Mouse (Mus musculus): ENCODE results near the gene Cd36. TPM values are rescaled to one million over a fixed set of nuclear protein-coding genes. Genes with fewer than 3 reads are reported as not detected.

Gene Cd36
- polyA plus RNA-seq, 1 experiment from 2014 or later: 40.7 TPM

DNA sequence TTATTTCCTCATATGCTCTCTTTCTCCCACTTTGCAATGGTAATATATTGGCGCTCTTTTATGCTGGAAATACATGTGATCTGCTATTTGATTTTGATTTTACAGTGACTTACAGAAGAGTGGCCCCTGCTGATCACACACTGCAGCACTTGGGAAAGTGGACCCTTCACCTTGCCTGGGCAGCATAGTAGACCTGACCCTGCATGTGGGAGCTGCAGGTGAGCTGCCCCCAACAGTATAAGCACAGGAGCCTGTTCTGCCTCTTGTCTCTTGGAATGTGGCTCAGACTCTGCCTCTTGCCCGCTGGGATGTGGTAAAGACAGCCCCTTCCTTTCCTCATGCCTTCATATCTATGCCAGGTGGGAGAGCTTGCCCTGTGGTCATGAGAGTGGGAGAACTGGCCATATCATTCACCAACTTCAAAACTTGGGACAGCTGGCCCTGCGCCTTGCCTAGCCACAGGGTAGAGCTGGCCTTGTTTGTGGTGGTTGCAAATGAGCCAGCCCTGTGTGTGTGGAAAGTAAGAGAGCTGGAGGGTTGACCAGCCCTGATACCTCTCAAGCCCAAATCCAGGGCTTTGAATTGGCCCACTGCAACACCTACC, 81.7 kb downstream of the Cd36 start:
- no peaks in the 10 kb centered on the region for H3K4me1 ChIP-seq (replicated peaks; ENCODE audit: control insufficient read depth, insufficient read depth, low read length)
- no peaks in the 10 kb centered on the region for H3K9me3 ChIP-seq (ENCODE audit: control insufficient read depth, low read length)
- H3K36me3 ChIP-seq (ENCODE audit: control insufficient read depth, insufficient read depth, low read length): no peaks in the 10 kb centered on the region
- H3K27ac ChIP-seq (ENCODE audit: low read length): no peak overlapping the region
- no peak overlapping the region for H3K9ac ChIP-seq (ENCODE audit: low read length)
- no peaks in the 10 kb centered on the region for H3K27me3 ChIP-seq (ENCODE audit: control insufficient read depth, insufficient read depth, low read depth, low read length)
- no peak for ATAC-seq (ENCODE audit: low read depth)
- no peak overlapping the region for H3K4me3 ChIP-seq (ENCODE audit: low read length)
- H3K4me2 ChIP-seq (ENCODE audit: low read depth, low read length): no peak overlapping the region
- WGBS: 89% methylated on average over 3 of the region's 3 CpGs

DNA sequence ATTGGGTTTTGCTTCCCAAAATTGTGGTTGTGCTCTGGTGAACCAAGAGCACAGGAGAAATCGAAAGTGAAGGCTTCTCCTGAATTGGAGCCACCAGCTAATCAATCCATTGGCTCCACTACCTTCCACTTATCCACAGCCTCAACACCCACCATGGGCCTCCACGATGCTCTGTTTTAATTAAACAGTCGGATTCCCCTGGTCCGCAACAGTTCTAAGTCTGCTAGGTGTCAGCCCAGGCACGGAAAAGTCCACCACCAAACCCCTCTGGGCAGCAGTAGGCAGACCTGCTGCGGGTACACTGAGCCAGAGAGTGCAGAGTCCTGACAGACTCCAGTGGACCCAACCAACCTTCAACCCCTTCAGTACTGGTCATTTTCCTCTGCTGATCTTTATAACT, 112.0 kb downstream of the Cd36 start:
- no peak for ATAC-seq (ENCODE audit: low read depth)
- H3K27ac ChIP-seq (ENCODE audit: low read length): no peak overlapping the region
- no peak overlapping the region for H3K4me3 ChIP-seq (ENCODE audit: low read length)
- no peaks in the 10 kb centered on the region for H3K9me3 ChIP-seq (ENCODE audit: control insufficient read depth, low read length)
- H3K27me3 ChIP-seq (ENCODE audit: control insufficient read depth, insufficient read depth, low read depth, low read length): no peaks in the 10 kb centered on the region
- no peak overlapping the region for H3K9ac ChIP-seq (ENCODE audit: low read length)
- no peaks in the 10 kb centered on the region for H3K4me1 ChIP-seq (replicated peaks; ENCODE audit: control insufficient read depth, insufficient read depth, low read length)
- no peaks in the 10 kb centered on the region for H3K36me3 ChIP-seq (ENCODE audit: control insufficient read depth, insufficient read depth, low read length)
- 83% methylated on average over 6 of the region's 6 CpGs for WGBS
- H3K4me2 ChIP-seq (ENCODE audit: low read depth, low read length): no peak overlapping the region

DNA sequence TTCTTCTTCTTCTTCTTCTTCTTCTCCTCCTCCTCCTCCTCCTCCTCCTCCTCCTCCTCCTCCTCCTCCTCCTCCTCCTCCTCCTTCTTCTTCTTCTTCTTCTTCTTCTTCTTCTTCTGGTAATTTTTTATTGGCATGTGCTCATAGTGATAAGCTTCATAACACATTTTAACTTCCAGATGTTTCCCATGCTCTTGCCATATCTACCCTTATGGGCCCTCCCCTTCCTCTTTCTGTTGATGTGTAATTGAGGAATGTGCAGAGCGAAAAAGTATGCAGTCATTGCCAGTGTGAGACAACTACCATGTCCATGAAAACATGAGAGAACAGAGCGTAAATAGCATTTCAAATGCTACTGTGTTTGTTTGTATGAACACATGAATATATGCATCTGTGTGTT, 118.3 kb downstream of the Cd36 start:
- 92% methylated on average over 2 of the region's 2 CpGs for WGBS
- no peak overlapping the region for H3K4me2 ChIP-seq (ENCODE audit: low read depth, low read length)
- ATAC-seq (ENCODE audit: low read depth): no peak
- no peaks in the 10 kb centered on the region for H3K9me3 ChIP-seq (ENCODE audit: control insufficient read depth, low read length)
- no peaks in the 10 kb centered on the region for H3K4me1 ChIP-seq (replicated peaks; ENCODE audit: control insufficient read depth, insufficient read depth, low read length)
- H3K4me3 ChIP-seq (ENCODE audit: low read length): no peak overlapping the region
- no peak overlapping the region for H3K27ac ChIP-seq (ENCODE audit: low read length)
- no peaks in the 10 kb centered on the region for H3K27me3 ChIP-seq (ENCODE audit: control insufficient read depth, insufficient read depth, low read depth, low read length)
- no peak overlapping the region for H3K9ac ChIP-seq (ENCODE audit: low read length)
- no peaks in the 10 kb centered on the region for H3K36me3 ChIP-seq (ENCODE audit: control insufficient read depth, insufficient read depth, low read length)

DNA sequence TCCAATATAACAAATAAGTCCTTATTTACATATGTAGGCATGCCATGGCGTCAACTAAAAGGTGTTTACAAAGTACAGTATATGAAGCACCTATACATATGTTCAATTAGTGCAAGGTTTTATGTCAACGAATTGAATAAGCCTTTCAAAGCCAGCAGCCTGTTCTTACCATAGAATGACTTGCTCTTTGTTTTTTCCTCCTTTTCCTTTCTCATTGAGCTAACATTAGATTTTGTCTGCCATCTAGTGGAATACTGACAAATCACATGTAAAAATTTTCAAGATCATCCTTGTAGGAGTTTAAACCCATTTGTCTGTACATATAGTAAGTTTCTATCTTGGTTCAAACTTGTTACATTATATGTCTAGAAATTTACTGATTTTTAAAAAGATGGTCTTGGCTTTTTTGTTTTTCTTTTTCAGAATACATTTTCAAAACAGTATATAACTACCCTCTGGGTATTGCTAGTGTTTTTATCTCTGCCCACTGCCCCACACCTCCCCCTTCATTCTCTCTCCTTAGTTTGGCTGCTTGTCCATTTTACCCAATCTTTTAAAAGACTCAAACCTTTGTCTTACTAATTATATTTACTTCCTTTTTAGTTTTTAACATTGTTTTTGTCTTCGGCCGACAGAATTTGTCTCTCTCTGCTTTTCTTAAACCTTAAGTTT, 122.5 kb downstream of the Cd36 start:
- 59% methylated on average over 4 of the region's 4 CpGs for whole genome bisulfite sequencing
- Histone ChIP-seq H3K4me1 (replicated peaks; ENCODE audit: control insufficient read depth, insufficient read depth, low read length) (no peaks in the 10 kb centered on the region), H3K9ac (ENCODE audit: low read length) (no peak overlapping the region), H3K4me3 (ENCODE audit: low read length) (no peak overlapping the region), H3K36me3 (ENCODE audit: control insufficient read depth, insufficient read depth, low read length) (no peaks in the 10 kb centered on the region), H3K4me2 (ENCODE audit: low read depth, low read length) (no peak overlapping the region), H3K27me3 (ENCODE audit: control insufficient read depth, insufficient read depth, low read depth, low read length) (no peaks in the 10 kb centered on the region), H3K27ac (ENCODE audit: low read length) (no peak overlapping the region), H3K9me3 (ENCODE audit: control insufficient read depth, low read length) (no peaks in the 10 kb centered on the region)
- no peak for ATAC-seq (ENCODE audit: low read depth)

DNA sequence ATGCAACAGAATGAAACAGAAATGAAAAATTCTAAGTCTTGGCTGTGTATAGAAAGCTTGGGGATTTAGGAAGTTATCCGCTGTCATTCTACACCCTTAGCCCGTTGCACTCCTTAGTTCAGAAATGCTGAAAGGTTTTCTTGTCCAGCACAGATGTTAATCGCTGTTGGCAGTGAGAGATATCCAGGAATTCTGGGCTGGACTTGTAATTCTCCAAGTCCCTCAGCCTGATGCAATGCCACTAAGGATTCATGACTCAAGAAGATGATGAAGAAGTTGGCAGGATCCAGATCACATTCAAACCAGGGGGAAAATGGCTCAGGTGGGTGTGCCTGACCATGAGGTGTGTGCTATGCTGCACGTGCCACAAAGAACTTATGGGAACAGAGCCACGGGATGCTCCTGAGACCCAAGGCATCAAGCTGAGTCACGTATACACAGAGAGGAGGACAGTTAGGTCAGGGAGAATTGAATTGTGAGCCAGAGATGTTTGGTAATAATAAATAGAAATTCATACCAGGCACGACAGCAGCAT, 135.1 kb downstream of the Cd36 start:
- ATAC-seq (ENCODE audit: low read depth): no peak

DNA sequence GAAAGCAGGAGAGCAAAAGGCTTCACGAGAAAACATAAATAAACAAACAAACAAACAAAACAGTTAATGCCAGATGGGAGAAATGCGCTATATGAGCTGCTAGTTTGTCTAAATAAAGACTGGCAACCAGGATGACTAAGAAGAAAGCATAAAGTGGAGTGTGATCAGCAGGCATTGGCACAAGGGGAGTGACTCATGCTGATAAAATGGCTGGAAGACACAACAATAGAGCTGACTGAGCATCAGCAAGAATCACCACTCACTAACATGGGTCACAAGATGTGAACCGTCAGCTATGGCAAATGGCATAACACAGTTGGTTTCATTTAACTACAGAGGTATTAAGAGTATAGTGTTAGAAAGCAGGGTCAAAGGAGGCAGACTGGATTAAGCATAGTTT, 140.3 kb downstream of the Cd36 start:
- Histone ChIP-seq H3K4me3 (ENCODE audit: low read length) (no peak overlapping the region), H3K36me3 (ENCODE audit: control insufficient read depth, insufficient read depth, low read length) (no peaks in the 10 kb centered on the region), H3K4me1 (replicated peaks; ENCODE audit: control insufficient read depth, insufficient read depth, low read length) (no peaks in the 10 kb centered on the region), H3K9me3 (ENCODE audit: control insufficient read depth, low read length) (no peaks in the 10 kb centered on the region), H3K27me3 (ENCODE audit: control insufficient read depth, insufficient read depth, low read depth, low read length) (no peaks in the 10 kb centered on the region), H3K9ac (ENCODE audit: low read length) (no peak overlapping the region), H3K27ac (ENCODE audit: low read length) (no peak overlapping the region), H3K4me2 (ENCODE audit: low read depth, low read length) (no peak overlapping the region)
- 72% methylated on average over 3 of the region's 3 CpGs for WGBS
- no peak for ATAC-seq (ENCODE audit: low read depth)

More for the DNA sequence above, 135.1 kb downstream of the Cd36 start:
- Histone ChIP-seq H3K27me3 (ENCODE audit: control insufficient read depth, insufficient read depth, low read depth, low read length) (no peaks in the 10 kb centered on the region), H3K9ac (ENCODE audit: low read length) (no peak overlapping the region), H3K4me2 (ENCODE audit: low read depth, low read length) (no peak overlapping the region), H3K4me1 (replicated peaks; ENCODE audit: control insufficient read depth, insufficient read depth, low read length) (no peaks in the 10 kb centered on the region), H3K4me3 (ENCODE audit: low read length) (no peak overlapping the region), H3K27ac (ENCODE audit: low read length) (no peak overlapping the region), H3K9me3 (ENCODE audit: control insufficient read depth, low read length) (no peaks in the 10 kb centered on the region), H3K36me3 (ENCODE audit: control insufficient read depth, insufficient read depth, low read length) (no peaks in the 10 kb centered on the region)
- 77% methylated on average over 7 of the region's 7 CpGs for WGBS

DNA sequence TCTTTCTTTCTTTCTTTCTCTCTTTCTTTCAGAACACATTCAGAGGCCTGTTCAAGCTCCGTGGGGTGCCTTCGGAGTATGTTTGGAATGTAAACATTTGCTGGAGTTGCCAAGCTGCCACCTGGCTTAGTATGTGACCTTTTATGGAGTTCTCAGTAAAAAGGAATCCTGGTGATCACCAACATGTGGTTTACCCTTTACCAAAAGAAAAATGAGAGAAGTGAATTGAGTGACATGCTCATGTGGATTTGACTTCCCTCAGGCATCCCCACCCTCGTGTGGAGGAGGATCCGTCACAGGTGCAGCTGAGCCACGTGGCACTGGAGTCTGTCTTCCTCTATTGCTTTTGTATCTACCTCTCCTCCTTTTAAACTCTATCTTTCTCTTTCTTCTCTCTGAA, 141.5 kb downstream of the Cd36 start:
- H3K4me3 ChIP-seq (ENCODE audit: low read length): no peak overlapping the region
- no peak overlapping the region for H3K27ac ChIP-seq (ENCODE audit: low read length)
- H3K36me3 ChIP-seq (ENCODE audit: control insufficient read depth, insufficient read depth, low read length): no peaks in the 10 kb centered on the region
- H3K9me3 ChIP-seq (ENCODE audit: control insufficient read depth, low read length): no peaks in the 10 kb centered on the region
- ATAC-seq (ENCODE audit: low read depth): no peak
- H3K27me3 ChIP-seq (ENCODE audit: control insufficient read depth, insufficient read depth, low read depth, low read length): no peaks in the 10 kb centered on the region
- 20% methylated on average over 5 of the region's 5 CpGs for WGBS
- H3K4me2 ChIP-seq (ENCODE audit: low read depth, low read length): no peak overlapping the region
- no peaks in the 10 kb centered on the region for H3K4me1 ChIP-seq (replicated peaks; ENCODE audit: control insufficient read depth, insufficient read depth, low read length)
- H3K9ac ChIP-seq (ENCODE audit: low read length): no peak overlapping the region

DNA sequence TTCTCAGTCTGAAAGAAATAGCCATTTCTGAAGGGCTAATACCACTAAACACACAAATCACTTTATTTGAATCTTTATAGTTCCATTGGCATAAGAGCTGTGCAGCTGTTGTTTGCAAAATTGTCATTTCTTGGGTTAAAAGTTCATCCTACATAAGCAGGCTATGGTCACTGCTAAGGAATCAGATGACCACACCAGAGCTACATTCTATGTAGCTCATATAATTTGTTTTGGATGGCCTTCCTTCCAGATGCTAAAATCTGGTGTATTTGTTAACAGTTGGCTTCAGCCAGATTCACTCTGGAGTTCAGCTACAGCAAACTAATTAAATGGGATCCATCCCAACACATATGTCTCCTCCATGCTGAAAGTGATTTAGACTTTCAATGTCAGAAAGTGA, 142.1 kb downstream of the Cd36 start:
- no peak overlapping the region for H3K9ac ChIP-seq (ENCODE audit: low read length)
- peak; percentile 52 for ATAC-seq (ENCODE audit: low read depth)
- no peaks in the 10 kb centered on the region for H3K36me3 ChIP-seq (ENCODE audit: control insufficient read depth, insufficient read depth, low read length)
- no peak overlapping the region for H3K4me2 ChIP-seq (ENCODE audit: low read depth, low read length)
- H3K4me1 ChIP-seq (replicated peaks; ENCODE audit: control insufficient read depth, insufficient read depth, low read length): no peaks in the 10 kb centered on the region
- H3K4me3 ChIP-seq (ENCODE audit: low read length): no peak overlapping the region
- no peaks in the 10 kb centered on the region for H3K27me3 ChIP-seq (ENCODE audit: control insufficient read depth, insufficient read depth, low read depth, low read length)
- no peaks in the 10 kb centered on the region for H3K9me3 ChIP-seq (ENCODE audit: control insufficient read depth, low read length)
- H3K27ac ChIP-seq (ENCODE audit: low read length): no peak overlapping the region

DNA sequence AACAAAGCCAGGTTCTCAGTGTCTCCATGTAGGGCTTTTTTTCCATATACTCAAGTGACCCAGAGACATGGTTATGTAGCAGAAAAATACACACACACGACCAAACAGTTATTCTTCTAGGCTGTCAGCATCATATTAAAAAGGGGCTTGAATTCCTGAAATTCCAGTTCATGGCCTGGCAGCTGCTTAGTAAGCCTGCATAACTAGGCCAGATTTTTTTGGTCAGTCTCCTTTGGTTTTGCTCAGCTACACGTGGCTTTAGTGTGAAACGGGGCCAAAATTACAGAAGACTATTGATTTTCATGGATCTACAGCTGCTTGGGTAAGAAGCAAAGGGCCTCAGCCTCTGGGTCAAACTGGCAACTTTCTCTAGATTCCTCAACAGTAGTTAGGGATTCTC, 148.8 kb downstream of the Cd36 start:
- peaks cover 3% of the 10 kb centered on the region; the same call in 1 of the 2 replicates for H3K4me1 ChIP-seq (replicated peaks; ENCODE audit: control insufficient read depth, insufficient read depth, low read length)
- H3K4me3 ChIP-seq (ENCODE audit: low read length): no peak overlapping the region
- H3K36me3 ChIP-seq (ENCODE audit: control insufficient read depth, insufficient read depth, low read length): no peaks in the 10 kb centered on the region
- WGBS: 25% methylated on average over 3 of the region's 3 CpGs
- H3K27ac ChIP-seq (ENCODE audit: low read length): no peak overlapping the region
- H3K27me3 ChIP-seq (ENCODE audit: control insufficient read depth, insufficient read depth, low read depth, low read length): no peaks in the 10 kb centered on the region
- H3K4me2 ChIP-seq (ENCODE audit: low read depth, low read length): no peak overlapping the region
- ATAC-seq (ENCODE audit: low read depth): no peak
- no peaks in the 10 kb centered on the region for H3K9me3 ChIP-seq (ENCODE audit: control insufficient read depth, low read length)
- H3K9ac ChIP-seq (ENCODE audit: low read length): no peak overlapping the region
